Mouse (Mus musculus) ovary, postnatal 14 days (tissue): ENCODE data around the gene Csf1.

Experiments used
- DNase-seq: peaks from one replicate; pipeline ENCODE4 v3.0.0; 2022; ENCODE audit warnings: low spot score

Csf1 gene

GRCm38 (mm10) chr3:107781304-107781703, 21.0 kb upstream of the Csf1 start:
- DNase-seq = no peak

- no peak for DNase-seq
These were observed 17.7 kb upstream of the Csf1 start for GRCm38 (mm10) chr3:107778016-107778415.

GRCm38 (mm10) chr3:107776295-107776694, 16.0 kb upstream of the Csf1 start:
- DNase-seq = no peak

GRCm38 (mm10) chr3:107775736-107776135, 15.5 kb upstream of the Csf1 start:
- DNase-seq = no peak

GRCm38 (mm10) chr3:107775056-107775455, 14.8 kb upstream of the Csf1 start:
- DNase-seq = no peak

- DNase-seq = no peak
These were observed 12.6 kb upstream of the Csf1 start for GRCm38 (mm10) chr3:107772860-107773259.

GRCm38 (mm10) chr3:107769692-107770091, 9.4 kb upstream of the Csf1 start:
- no peak for DNase-seq

GRCm38 (mm10) chr3:107768104-107768989, 8.1 kb upstream of the Csf1 start:
- no peak for DNase-seq

GRCm38 (mm10) chr3:107766804-107767203, 6.5 kb upstream of the Csf1 start:
- DNase-seq = no peak

GRCm38 (mm10) chr3:107765979-107766378, 5.7 kb upstream of the Csf1 start:
- no peak for DNase-seq

- no peak for DNase-seq
These were observed 3.3 kb upstream of the Csf1 start for GRCm38 (mm10) chr3:107763552-107763951.

- no peak for DNase-seq
These were observed 1.2 kb upstream of the Csf1 start for GRCm38 (mm10) chr3:107761446-107761845.

- no peak for DNase-seq
These were observed 502 bp upstream of the Csf1 start for GRCm38 (mm10) chr3:107760771-107761170.

- no peak for DNase-seq
These were observed 1.6 kb downstream of the Csf1 start for GRCm38 (mm10) chr3:107758638-107759037.

- no peak for DNase-seq
These were observed 2.1 kb downstream of the Csf1 start for GRCm38 (mm10) chr3:107758176-107758575.

GRCm38 (mm10) chr3:107757365-107758129, 2.7 kb downstream of the Csf1 start:
- DNase-seq = no peak

GRCm38 (mm10) chr3:107756481-107756866, 3.8 kb downstream of the Csf1 start:
- no peak for DNase-seq

- DNase-seq = no peak
These were observed 4.4 kb downstream of the Csf1 start for GRCm38 (mm10) chr3:107755702-107756480.

- peak; percentile 50 for DNase-seq
These were observed 5.6 kb downstream of the Csf1 start for GRCm38 (mm10) chr3:107754632-107755031.

- DNase-seq = no peak
These were observed 8.7 kb downstream of the Csf1 start for GRCm38 (mm10) chr3:107751607-107752006.

GRCm38 (mm10) chr3:107750775-107751540, 9.3 kb downstream of the Csf1 start:
- no peak for DNase-seq

GRCm38 (mm10) chr3:107749446-107749845, 10.8 kb downstream of the Csf1 start:
- no peak for DNase-seq
